Mouse (Mus musculus) heart, embryonic 11.5 days (tissue): ENCODE data around the gene Myrip. TPM values are rescaled to one million over a fixed set of nuclear protein-coding genes. Genes with fewer than 3 reads are reported as not detected.
"Not testable (repeated sequence)": the region's sequence is repeated elsewhere in the genome, so short reads cannot be mapped to it uniquely, and the experiment has no call there.

Source experiments
- ATAC-seq: fragments of 200-750 bp; cut with Nextera tagmentation; replicated peaks from 2 replicates; pipeline ENCODE4 v1.8.0; 2017; ENCODE audit warnings: moderate library complexity; ENCODE audit not compliant: insufficient number of reproducible peaks, low FRiP score, low TSS enrichment
- H3K27ac ChIP-seq: fragments of 300-500 bp; sonication (generic); 2 replicates; pipeline ENCODE4 v1.5.1; 2014; ENCODE audit warnings: mild to moderate bottlenecking, low read depth, low read length
- H3K27me3 ChIP-seq: fragments of 300-500 bp; sonication (generic); 2 replicates; pipeline ENCODE4 v1.6.1; 2014; ENCODE audit warnings: mild to moderate bottlenecking, low read length, mixed read lengths; ENCODE audit not compliant: control insufficient read depth, insufficient read depth
- H3K36me3 ChIP-seq: fragments of 300-500 bp; sonication (generic); 2 replicates; pipeline ENCODE4 v1.6.1; 2014; ENCODE audit warnings: mild to moderate bottlenecking, low read length, moderate library complexity, mixed read lengths; ENCODE audit not compliant: control insufficient read depth, insufficient read depth
- H3K4me1 ChIP-seq: fragments of 300-500 bp; sonication (generic); 2 replicates; pipeline ENCODE4 v1.6.1; 2014; ENCODE audit warnings: low read length; ENCODE audit not compliant: control insufficient read depth, insufficient read depth
- H3K4me2 ChIP-seq: fragments of 300-500 bp; sonication (generic); 2 replicates; pipeline ENCODE4 v1.6.1; 2014; ENCODE audit warnings: mild to moderate bottlenecking, moderate library complexity
- H3K4me3 ChIP-seq: fragments of 300-500 bp; sonication (generic); 2 replicates; pipeline ENCODE4 v1.5.1; 2014; ENCODE audit warnings: low read depth, low read length
- H3K9ac ChIP-seq: fragments of 300-500 bp; sonication (generic); 2 replicates; pipeline ENCODE4 v1.6.1; 2014; ENCODE audit warnings: mild to moderate bottlenecking, low read depth, low read length, moderate library complexity
- H3K9me3 ChIP-seq: fragments of 300-500 bp; sonication (generic); replicated peaks from 2 replicates; pipeline ENCODE4 v1.6.1; 2016; ENCODE audit warnings: low read length; ENCODE audit not compliant: control insufficient read depth
- WGBS: fragments of 180-500 bp; shearing (Covaris S2); extraction: QIAGEN DNeasy Blood & Tissue Kit; methylation state at CpG from one replicate; pipeline ENCODE4 v1.1.7; 2014; ENCODE audit not compliant: insufficient replicate concordance; 5-methylcytosine and 5-hydroxymethylcytosine counted together
- polyA plus RNA-seq: library from polyadenylated mRNA; unstranded; fragments of >200 nt; fragmentation: Nextera tagmentation; extraction: Ambion mirVana; gene quantifications from 2 replicates; pipeline ENCODE4 v1.2.1, GENCODE M21; 2014

Gene Myrip
- polyA plus RNA-seq, 1 experiment from 2014 or later, result 0.11 TPM

DNA sequence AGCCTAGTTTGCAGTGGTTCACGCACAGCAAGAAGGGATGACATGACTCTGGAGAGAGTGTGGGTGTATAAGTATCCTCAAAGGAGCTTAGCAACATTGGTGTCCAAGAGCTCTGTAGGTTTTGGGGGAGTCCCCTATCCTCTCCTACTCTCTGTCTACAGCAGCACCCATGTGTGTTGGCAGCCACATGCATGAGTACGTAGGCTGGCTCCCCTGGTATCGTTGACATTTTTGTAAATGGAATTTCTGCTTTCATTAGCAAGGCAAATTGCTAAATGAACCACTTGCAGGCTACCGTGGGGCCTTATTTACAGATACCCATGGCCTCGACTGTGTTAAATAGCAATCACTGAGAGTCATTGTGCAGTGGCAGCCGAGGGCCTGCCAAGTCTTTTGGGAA, 71.0 kb downstream of the Myrip start:
- no peaks in the 10 kb centered on the region for H3K36me3 ChIP-seq
- H3K4me1 ChIP-seq, result no peaks in the 10 kb centered on the region
- ATAC-seq, result no peak
- H3K27ac ChIP-seq, result no peak overlapping the region
- 85% methylated on average over 6 of the region's 6 CpGs for whole genome bisulfite sequencing
- H3K9ac ChIP-seq, result no peak overlapping the region
- no peak overlapping the region for H3K4me3 ChIP-seq
- no peaks in the 10 kb centered on the region for H3K9me3 ChIP-seq
- H3K27me3 ChIP-seq, result no peaks in the 10 kb centered on the region
- no peak overlapping the region for H3K4me2 ChIP-seq

DNA sequence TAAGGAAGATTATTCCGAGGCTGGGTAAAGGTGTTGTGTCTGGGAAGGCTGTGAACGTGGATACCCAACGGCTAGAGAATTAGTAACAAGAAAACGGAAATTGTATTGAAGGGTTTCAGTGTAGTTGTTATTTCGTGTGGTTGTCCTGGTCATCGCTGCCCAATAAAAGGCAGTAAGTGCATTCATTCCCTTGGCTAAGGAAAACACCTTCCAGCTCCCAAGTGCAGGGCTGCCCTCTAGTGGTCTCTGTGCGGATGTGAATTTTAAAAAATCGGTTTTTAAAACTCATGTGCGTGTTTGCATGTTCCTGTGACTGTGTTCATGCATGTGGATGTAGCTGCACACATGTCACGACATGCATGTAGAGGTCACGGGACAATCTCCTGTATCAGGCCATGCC, 76.4 kb downstream of the Myrip start:
- H3K27me3 ChIP-seq, result no peaks in the 10 kb centered on the region
- no peaks in the 10 kb centered on the region for H3K9me3 ChIP-seq
- no peaks in the 10 kb centered on the region for H3K36me3 ChIP-seq
- ATAC-seq, result no peak
- H3K27ac ChIP-seq, result no peak overlapping the region
- H3K9ac ChIP-seq, result no peak overlapping the region
- H3K4me1 ChIP-seq, result no peaks in the 10 kb centered on the region; the same call in 1 of the 2 replicates
- H3K4me2 ChIP-seq, result no peak overlapping the region
- no peak overlapping the region for H3K4me3 ChIP-seq
- WGBS, result 30% methylated on average over 11 of the region's 11 CpGs

DNA sequence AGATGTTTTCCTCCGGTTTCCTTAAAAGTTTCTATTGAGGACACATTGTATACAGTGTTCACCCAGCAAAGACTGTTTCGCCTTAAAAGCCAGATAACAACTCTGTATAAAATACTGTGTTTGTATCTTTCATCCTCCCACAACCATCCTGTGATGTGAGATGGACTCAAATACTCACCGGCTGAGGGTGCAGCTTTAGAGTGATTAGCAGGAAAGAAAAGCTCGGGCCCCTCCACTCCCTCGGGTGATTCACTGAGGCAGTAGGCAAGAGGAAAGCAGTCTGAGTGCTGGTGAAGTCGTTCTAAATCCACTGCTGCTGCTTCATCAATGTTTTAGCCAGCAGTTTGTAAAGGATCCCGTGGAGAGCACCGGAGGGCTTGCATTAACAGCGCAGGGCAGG, 93.9 kb downstream of the Myrip start:
- Histone ChIP-seq H3K27me3 (0 out of 2 replicates have a peak, but pooled peaks cover 2% of the 10 kb centered on the region), H3K9ac (no peak overlapping the region), H3K36me3 (no peaks in the 10 kb centered on the region), H3K4me2 (no peak overlapping the region), H3K4me3 (no peak overlapping the region), H3K27ac (no peak overlapping the region), H3K9me3 (no peaks in the 10 kb centered on the region), H3K4me1 (no peaks in the 10 kb centered on the region)
- WGBS, result 44% methylated on average over 9 of the region's 9 CpGs
- ATAC-seq, result no peak

DNA sequence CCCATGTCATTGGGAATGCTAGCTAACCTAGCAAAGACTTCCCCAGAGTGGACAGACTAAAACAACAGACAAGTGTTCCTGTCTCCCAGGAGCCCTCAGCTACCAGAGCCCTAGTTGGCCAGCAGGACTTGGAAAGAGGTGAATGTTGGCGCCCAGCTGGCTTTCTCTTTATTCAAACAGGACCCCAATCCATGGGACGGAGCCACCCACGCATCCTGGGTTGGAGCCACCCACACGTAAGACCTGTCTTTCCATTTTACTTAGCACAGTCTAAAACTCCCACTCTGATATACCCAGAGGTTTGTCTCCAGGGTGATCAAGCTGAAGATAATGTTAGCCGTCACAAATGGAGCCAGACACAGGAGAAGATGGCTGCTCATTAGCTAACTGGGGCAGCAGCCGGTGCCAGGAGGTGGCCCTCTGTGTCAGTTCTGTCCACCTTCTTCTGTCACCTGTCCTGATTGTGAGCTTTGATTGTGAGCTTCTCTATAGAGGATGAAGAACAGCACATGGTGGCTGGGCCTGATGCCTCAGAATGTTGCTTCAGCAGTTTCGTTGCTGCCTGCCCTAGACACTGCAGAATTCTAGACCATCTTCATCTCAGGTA, 95.4 kb downstream of the Myrip start:
- Histone ChIP-seq H3K4me1 (no peaks in the 10 kb centered on the region), H3K27me3 (0 out of 2 replicates have a peak, but pooled peaks cover 2% of the 10 kb centered on the region), H3K9ac (no peak overlapping the region), H3K9me3 (no peaks in the 10 kb centered on the region), H3K36me3 (no peaks in the 10 kb centered on the region), H3K27ac (no peak overlapping the region), H3K4me2 (no peak overlapping the region), H3K4me3 (no peak overlapping the region)
- 84% methylated on average over 7 of the region's 7 CpGs for WGBS
- no peak for ATAC-seq

DNA sequence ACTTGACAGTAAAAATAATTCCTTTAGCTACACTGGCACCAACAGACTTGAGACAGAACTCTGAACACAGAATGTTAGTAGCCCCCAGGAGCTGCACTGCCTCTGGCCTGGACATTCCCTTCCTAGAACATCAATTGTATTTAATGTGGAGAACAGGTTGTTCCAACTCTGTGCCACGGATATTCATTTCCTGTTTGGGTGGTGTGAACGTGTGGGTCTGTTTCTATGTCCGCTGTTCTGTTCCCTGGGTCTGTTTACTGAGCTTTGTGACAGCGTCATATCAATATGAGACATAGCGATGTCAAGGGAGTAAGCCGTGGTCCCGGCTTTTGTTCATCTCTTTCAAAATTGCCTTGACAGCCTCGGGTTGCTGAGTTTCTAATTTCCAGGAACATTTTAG, 97.0 kb downstream of the Myrip start:
- WGBS, result 78% methylated on average over 8 of the region's 8 CpGs
- H3K36me3 ChIP-seq, result no peaks in the 10 kb centered on the region
- H3K4me1 ChIP-seq, result no peaks in the 10 kb centered on the region
- no peaks in the 10 kb centered on the region for H3K9me3 ChIP-seq
- no peak for ATAC-seq
- no peak overlapping the region for H3K9ac ChIP-seq
- no peak overlapping the region for H3K4me3 ChIP-seq
- 0 out of 2 replicates have a peak, but pooled peaks cover 2% of the 10 kb centered on the region for H3K27me3 ChIP-seq
- no peak overlapping the region for H3K27ac ChIP-seq
- H3K4me2 ChIP-seq, result no peak overlapping the region

DNA sequence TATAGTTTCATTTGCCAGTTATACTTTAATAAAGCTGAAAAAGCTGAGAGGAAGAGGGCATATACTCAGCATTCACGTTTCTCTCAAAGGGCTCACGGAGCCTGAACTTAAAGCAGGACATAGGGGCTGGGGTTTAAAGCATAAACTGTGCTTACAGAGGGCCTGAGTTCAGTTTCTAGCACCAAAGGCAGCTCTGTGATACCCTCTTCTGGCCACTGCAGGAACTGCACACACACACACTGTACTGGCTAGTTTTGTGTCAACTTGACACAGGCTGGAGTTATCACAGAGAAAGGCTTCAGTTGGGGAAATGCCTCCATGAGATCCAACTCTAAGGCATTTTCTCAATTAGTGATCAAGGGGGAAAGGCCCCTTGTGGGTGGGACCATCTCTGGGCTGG, 98.2 kb downstream of the Myrip start:
- not testable (repeated sequence) for H3K4me2 ChIP-seq, H3K9ac ChIP-seq, H3K27me3 ChIP-seq, H3K4me1 ChIP-seq, H3K27ac ChIP-seq, H3K9me3 ChIP-seq, ATAC-seq, H3K4me3 ChIP-seq, H3K36me3 ChIP-seq
- WGBS, result 82% methylated on average over 2 of the region's 2 CpGs

DNA sequence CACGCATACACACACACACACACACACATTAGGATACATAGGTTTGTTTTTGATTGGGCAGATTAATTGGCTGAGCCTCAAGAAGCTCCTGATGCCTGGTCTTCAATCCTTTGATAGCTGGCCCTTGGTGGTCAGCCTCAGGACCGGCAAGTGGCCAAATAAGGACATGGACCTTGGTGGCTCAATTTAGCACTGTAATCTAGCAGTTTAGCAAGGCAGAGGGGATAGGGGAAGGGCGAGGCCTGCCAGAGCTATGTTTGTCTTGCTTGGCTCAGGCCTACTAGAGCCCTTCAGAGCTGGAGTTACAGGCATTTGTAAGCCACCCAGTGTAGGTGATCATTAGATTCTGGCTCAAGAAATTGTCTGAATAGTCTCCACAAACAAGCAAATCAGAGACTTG, 101.1 kb downstream of the Myrip start:
- H3K4me1 ChIP-seq, result 0 out of 2 replicates have a peak, but pooled peaks cover 4% of the 10 kb centered on the region
- H3K36me3 ChIP-seq, result no peaks in the 10 kb centered on the region
- ATAC-seq, result no peak
- no peak overlapping the region for H3K4me3 ChIP-seq
- no peak overlapping the region for H3K4me2 ChIP-seq
- 45% methylated on average over 3 of the region's 3 CpGs for WGBS
- H3K27me3 ChIP-seq, result no peaks in the 10 kb centered on the region
- H3K9me3 ChIP-seq, result no peaks in the 10 kb centered on the region
- H3K9ac ChIP-seq, result no peak overlapping the region
- 0 out of 2 replicates have a peak overlapping the region, but pooled peaks have one; percentile 22 for H3K27ac ChIP-seq

DNA sequence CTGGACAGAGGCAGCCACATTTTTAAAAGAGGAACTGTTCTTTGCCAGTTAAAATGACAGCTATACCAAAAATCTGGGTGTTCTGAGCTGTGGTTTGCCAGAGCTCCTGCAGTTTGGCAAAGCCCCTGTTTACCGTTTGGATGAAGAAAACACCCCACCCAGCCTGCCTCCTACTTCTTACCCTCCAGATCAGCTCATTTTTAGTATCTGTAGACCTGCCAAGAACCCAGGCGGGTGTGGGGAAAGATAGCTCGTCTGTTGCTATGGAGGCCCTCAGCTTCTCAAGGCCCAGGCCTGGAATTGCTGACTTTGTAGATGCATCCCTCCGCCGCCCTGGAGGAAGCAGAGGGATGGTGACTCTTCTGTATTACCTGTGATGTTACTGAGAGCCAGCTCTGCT, 102.3 kb downstream of the Myrip start:
- Histone ChIP-seq H3K9ac (no peak overlapping the region), H3K27ac (no peak overlapping the region), H3K4me2 (no peak overlapping the region), H3K9me3 (no peaks in the 10 kb centered on the region), H3K36me3 (no peaks in the 10 kb centered on the region), H3K4me1 (0 out of 2 replicates have a peak, but pooled peaks cover 4% of the 10 kb centered on the region), H3K4me3 (no peak overlapping the region), H3K27me3 (no peaks in the 10 kb centered on the region)
- 63% methylated on average over 5 of the region's 5 CpGs for WGBS
- no peak for ATAC-seq

DNA sequence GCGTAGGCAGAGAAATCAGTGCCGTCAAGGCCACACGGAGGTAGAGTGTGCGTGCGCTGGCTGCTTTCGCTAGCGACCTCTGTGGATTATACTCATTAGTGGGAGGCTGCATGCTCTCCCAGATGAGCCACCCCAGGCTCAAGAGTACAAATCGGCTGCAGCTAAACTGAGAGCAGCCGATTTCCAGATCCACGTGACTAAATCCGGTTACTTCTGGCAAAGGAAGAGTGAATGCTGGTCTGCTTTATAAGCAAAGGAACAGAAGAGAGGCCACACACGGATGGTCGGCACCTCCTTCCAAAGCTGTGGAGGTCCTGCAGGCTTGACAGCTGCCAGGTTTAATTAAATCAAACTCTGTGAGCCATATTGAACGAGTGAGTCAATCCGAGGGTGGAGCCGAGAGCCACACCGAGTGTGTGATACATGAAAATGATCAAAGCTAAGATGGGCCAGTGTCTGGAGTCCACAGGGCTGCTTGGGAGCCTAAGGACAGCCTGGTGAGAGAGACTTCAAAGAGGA, 108.4 kb downstream of the Myrip start:
- H3K4me2 ChIP-seq, result no peak overlapping the region
- ATAC-seq, result no peak
- H3K27ac ChIP-seq, result no peak overlapping the region
- no peaks in the 10 kb centered on the region; the same call in 1 of the 2 replicates for H3K4me1 ChIP-seq
- H3K4me3 ChIP-seq, result no peak overlapping the region
- no peaks in the 10 kb centered on the region for H3K9me3 ChIP-seq
- H3K9ac ChIP-seq, result no peak overlapping the region
- no peaks in the 10 kb centered on the region for H3K36me3 ChIP-seq
- no peaks in the 10 kb centered on the region for H3K27me3 ChIP-seq
- 81% methylated on average over 17 of the region's 17 CpGs for WGBS
